Mouse (Mus musculus): ENCODE results near the gene Gm3371.
"Not testable (repeated sequence)": the region's sequence is repeated elsewhere in the genome, so short reads cannot be mapped to it uniquely, and the experiment has no call there.

Gm3371 gene

GRCm38 (mm10) chr14:44410588-44410987, at the start of gene Gm3371:
Gm3371 (minus strand) TSS chr14:44410688.
- DNase-seq (ENCODE audit: low read depth, low spot score), result not testable (repeated sequence)

- DNase-seq (ENCODE audit: low read depth, low spot score), result not testable (repeated sequence)
Measured at GRCm38 (mm10) chr14:44433335-44433734, 22.8 kb upstream of the Gm3371 start, which contains the start of gene Gm8232. Gm8232 (plus strand) TSS chr14:44433635.

- not testable (repeated sequence) for DNase-seq (ENCODE audit: low read depth, low spot score)
Measured at GRCm38 (mm10) chr14:44384233-44384632, 26.3 kb downstream of the Gm3371 start.

GRCm38 (mm10) chr14:44365057-44365456, 45.4 kb downstream of the Gm3371 start, which contains the start of gene Gm8229:
Gm8229 (plus strand) TSS chr14:44365357.
- DNase-seq (ENCODE audit: low read depth, low spot score), result not testable (repeated sequence)

- DNase-seq (ENCODE audit: low read depth, low spot score), result not testable (repeated sequence)
Measured at GRCm38 (mm10) chr14:44362301-44362700, 48.2 kb downstream of the Gm3371 start.

- DNase-seq (ENCODE audit: low read depth, low spot score), result not testable (repeated sequence)
Measured at GRCm38 (mm10) chr14:44361416-44361815, 49.1 kb downstream of the Gm3371 start.

Measured in mesoderm, embryonic 11.5 days (tissue).